Mouse (Mus musculus) lung, postnatal 14 days (tissue): Measurements from ENCODE around the gene Dctpp1.
A peak's percentile ranks its signal among the peaks of the same experiment; 100 is the strongest.

Experiments used
- DNase-seq: peaks from one replicate; pipeline ENCODE4 v3.0.0; 2021

Gene Dctpp1

DNA sequence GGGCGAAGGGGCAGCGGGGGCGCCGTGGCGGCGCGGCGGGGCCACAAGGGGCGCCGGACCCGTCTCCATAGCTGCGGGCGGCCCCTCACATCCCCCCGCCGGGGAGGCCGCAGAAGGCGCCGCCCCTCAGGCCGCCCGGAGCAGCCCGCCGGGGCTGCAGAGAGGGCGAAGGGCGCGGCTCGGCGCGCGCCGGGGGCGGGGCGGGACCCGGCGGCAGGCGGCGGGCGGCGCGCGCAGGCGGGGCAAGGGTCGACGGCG is 52.3 kb downstream of the Dctpp1 start, which contains the start of gene Tbc1d10b:
Tbc1d10b (minus strand) TSS at position 174 of the 258 bp plus-strand sequence.
- no peak for DNase-seq

GRCm38 (mm10) chr7:127207374-127208294 is 52.9 kb downstream of the Dctpp1 start:
- DNase-seq, result peak; percentile 26
